Mouse (Mus musculus): Measurements from ENCODE around the gene 2010111I01Rik.

GRCm38 (mm10) chr13:63093636-63094035, 128.9 kb downstream of the 2010111I01Rik start:
- TF ChIP-seq POLR2A (IDR thresholded peaks at IDR 0.05; ENCODE audit: borderline replicate concordance, control insufficient read depth, low read depth, low read length) (no peak), CTCF (IDR thresholded peaks at IDR 0.05; ENCODE audit: control insufficient read depth, insufficient read depth, low read length) (no peak)
